Comparison of ENCODE assay signal across 19 mouse cellular contexts in genomic region chr2:104068450-104068849, GRCm38 (mm10). TPM values are rescaled to one million over a fixed set of nuclear protein-coding genes. Genes with fewer than 3 reads are reported as not detected.
"Had no signal": no experiment of that assay in that cellular context is flagged by ENCODE, and none has a peak within 500 bp of the region (broad histone marks: within the 10 kb centered on the region; RNA-seq: fewer than 3 reads in every experiment).

Gm10799 (minus strand) TSS chr2:104068550.

RNA-seq across cellular contexts. Expression of gene Gm10799, which starts in this region (rescaled TPM):
- total RNA-seq: megakaryocyte progenitor cell, adult 5-6 weeks; midbrain, postnatal 0 days; monocyte, adult 5-6 weeks; neutrophil, adult 5-6 weeks had no signal
- polyA plus RNA-seq: lung, adult 2 months; lung, embryonic 15.5 days; lung, postnatal 0 days; macrophage; midbrain, embryonic 11.5 days; midbrain, embryonic 13.5 days; midbrain, embryonic 15.5 days; midbrain, postnatal 0 days; neural tube, embryonic 12.5 days; neural tube, embryonic 14.5 days; spleen, adult 2 months; stomach, embryonic 15.5 days; stomach, postnatal 0 days; testis, adult 2 months; thymus, adult 2 months; urinary bladder, adult 2 months had no signal
